In genomic region chr10:93515419-93515818, GRCm38 (mm10) we compare ENCODE assay signal across 16 mouse cellular contexts. TPM values are rescaled to one million over a fixed set of nuclear protein-coding genes. Genes with fewer than 3 reads are reported as not detected.
DNase-seq lines count a peak whose midpoint lies in the region; ATAC-seq and TF ChIP-seq lines count a peak whose summit lies in the region.
"Had no signal": no experiment of that assay in that cellular context is flagged by ENCODE, and none has a peak within 500 bp of the region (broad histone marks: within the 10 kb centered on the region; RNA-seq: fewer than 3 reads in every experiment).

No protein-coding gene starts in this region.

- no peak for ATAC-seq in liver, embryonic 15.5 days (ENCODE audit: insufficient read depth)
- no peak for ATAC-seq in liver, embryonic 11.5 days (replicated peaks; ENCODE audit: low FRiP score)
- peak; percentile 37; the same call in 1 of the 2 replicates for ATAC-seq in granulocyte monocyte progenitor cell, adult 5-6 weeks (replicated peaks; ENCODE audit: poor library complexity, severe bottlenecking)

- TF ChIP-seq POLR2A in MEL (IDR thresholded peaks at IDR 0.05; ENCODE audit: control insufficient read depth in 1 of 2, insufficient read depth in 1 of 2, low read depth in 1 of 2, low read length in 2 of 2, poor library complexity in 1 of 2) = no peak

- no peak; a peak in 1 of 4 replicates for TF ChIP-seq EP300 in MEL (IDR thresholded peaks at IDR 0.05; ENCODE audit: low read depth in 1 of 2, low read length in 2 of 2)

- no peaks in the 10 kb centered on the region for H3K27me3 ChIP-seq in liver, embryonic 15.5 days
- no peaks in the 10 kb centered on the region for H3K27me3 ChIP-seq in liver, embryonic 11.5 days (replicated peaks; ENCODE audit: control insufficient read depth, insufficient read depth, low read length)
- H3K27me3 ChIP-seq in MEL (ENCODE audit: control insufficient read depth in 1 of 2, insufficient read depth in 2 of 2, low read length in 2 of 2) = no peaks in the 10 kb centered on the region
- H3K27me3 ChIP-seq: lung, embryonic 15.5 days had no signal

- no peaks in the 10 kb centered on the region for H3K9me3 ChIP-seq in liver, embryonic 15.5 days (replicated peaks)
- H3K9me3 ChIP-seq in liver, embryonic 11.5 days (ENCODE audit: control insufficient read depth, low read length) = no peaks in the 10 kb centered on the region
- H3K9me3 ChIP-seq in MEL (replicated peaks; ENCODE audit: insufficient read depth, low read length) = no peaks in the 10 kb centered on the region
- H3K9me3 ChIP-seq: lung, embryonic 15.5 days had no signal

- H3K4me2 ChIP-seq in liver, embryonic 15.5 days = no peak overlapping the region
- no peak overlapping the region for H3K4me2 ChIP-seq in liver, embryonic 11.5 days
- H3K4me2 ChIP-seq: lung, embryonic 15.5 days had no signal

- 0 out of 2 replicates have a peak overlapping the region, but pooled peaks have one; percentile 24 for H3K27ac ChIP-seq in liver, embryonic 15.5 days (replicated peaks)
- no peak overlapping the region for H3K27ac ChIP-seq in liver, embryonic 11.5 days (ENCODE audit: low read depth, low read length)
- H3K27ac ChIP-seq in MEL (ENCODE audit: control insufficient read depth, low read depth, low read length) = no peak overlapping the region
- H3K27ac ChIP-seq: lung, embryonic 15.5 days had no signal

- no peaks in the 10 kb centered on the region for H3K36me3 ChIP-seq in liver, embryonic 15.5 days (replicated peaks)
- H3K36me3 ChIP-seq in liver, embryonic 11.5 days (ENCODE audit: control insufficient read depth, insufficient read depth, low read length) = no peaks in the 10 kb centered on the region
- no peaks in the 10 kb centered on the region for H3K36me3 ChIP-seq in MEL (ENCODE audit: control insufficient read depth in 1 of 2, insufficient read depth in 2 of 2, low read length in 2 of 2)
- H3K36me3 ChIP-seq: lung, embryonic 15.5 days had no signal

- H3K79me2 ChIP-seq in MEL (ENCODE audit: control insufficient read depth, insufficient read depth, low read length, poor library complexity) = no peaks in the 10 kb centered on the region

- TF ChIP-seq CTCF in MEL (IDR thresholded peaks at IDR 0.05 in 2 of 3, conservative IDR thresholded peaks at IDR 0.05 in 1 of 3; ENCODE audit: control insufficient read depth in 1 of 3, insufficient read depth in 1 of 3, low read depth in 2 of 3, low read length in 3 of 3, poor library complexity in 1 of 3, severe bottlenecking in 1 of 3) = no peak

- H3K9ac ChIP-seq in liver, embryonic 15.5 days = no peak overlapping the region
- H3K9ac ChIP-seq in liver, embryonic 11.5 days (ENCODE audit: low read depth, low read length) = no peak overlapping the region
- H3K9ac ChIP-seq in MEL (ENCODE audit: control insufficient read depth, low read depth, low read length, poor library complexity, severe bottlenecking) = no peak overlapping the region
- H3K9ac ChIP-seq: lung, embryonic 15.5 days had no signal

- DNase-seq in cerebellum, postnatal 10 days = peak; percentile 23 to 30
- no peak for DNase-seq in cerebellum, adult 11 months
- no peak for DNase-seq in liver, embryonic 11.5 days (ENCODE audit: low spot score)
- peak; percentile 86 for DNase-seq in MEL (ENCODE audit: low read depth, low spot score)
- DNase-seq in layer of hippocampus, adult 18-20 months (ENCODE audit: low spot score in 2 of 2) = no peak
- DNase-seq in lung, postnatal 10 days = no peak
- DNase-seq: adrenal gland, postnatal 36 days; heart, postnatal 14 days; kidney, postnatal 14 days; right cerebral cortex, postnatal 25 days had no signal

- H3K4me3 ChIP-seq in liver, embryonic 15.5 days (replicated peaks) = no peak overlapping the region
- H3K4me3 ChIP-seq in liver, embryonic 11.5 days (ENCODE audit: low read depth, low read length) = no peak overlapping the region
- no peak overlapping the region for H3K4me3 ChIP-seq in MEL (ENCODE audit: control insufficient read depth in 1 of 2, insufficient read depth in 1 of 2, low read depth in 2 of 2, low read length in 2 of 2)
- H3K4me3 ChIP-seq: lung, embryonic 15.5 days had no signal

- H3K4me1 ChIP-seq in liver, embryonic 15.5 days (replicated peaks) = 0 out of 2 replicates have a peak, but pooled peaks cover 5% of the 10 kb centered on the region
- no peaks in the 10 kb centered on the region for H3K4me1 ChIP-seq in liver, embryonic 11.5 days (replicated peaks; ENCODE audit: control insufficient read depth, insufficient read depth, low read length)
- peaks cover 0 to 3% of the 10 kb centered on the region in 2 experiments; a peak in 1 of 4 replicates for H3K4me1 ChIP-seq in MEL (ENCODE audit: control insufficient read depth in 1 of 2, insufficient read depth in 2 of 2, low read length in 2 of 2)

- 21% methylated on average over 1 of the region's 1 CpGs for WGBS in liver, embryonic 15.5 days (ENCODE audit: insufficient replicate concordance)
- 40% methylated on average over 1 of the region's 1 CpGs for WGBS in liver, embryonic 11.5 days

- TF ChIP-seq RAD21 in MEL (IDR thresholded peaks at IDR 0.05; ENCODE audit: low read depth, low read length) = no peak

TF ChIP-seq in MEL, 35 proteins besides CTCF, POLR2A, EP300 and RAD21:
- TF ChIP-seq MYC (IDR thresholded peaks at IDR 0.05; ENCODE audit: low read depth, low read length) (0 out of 2 replicates have a peak, but pooled peaks have one; percentile 22), ZNF384 (IDR thresholded peaks at IDR 0.05; ENCODE audit: low read depth, low read length) (peak; percentile 73), USF1 (IDR thresholded peaks at IDR 0.05; ENCODE audit: low read depth, low read length) (no peak), BHLHE40 (IDR thresholded peaks at IDR 0.05; ENCODE audit: borderline replicate concordance, low read depth, low read length) (peak; percentile 70; the same call in 1 of the 2 replicates), GATA1 (IDR thresholded peaks at IDR 0.05; ENCODE audit: low read depth, low read length) (peak; percentile 63), NELFE (IDR thresholded peaks at IDR 0.05; ENCODE audit: low read depth, low read length) (no peak)

RNA-seq across cellular contexts. Expression of gene Amdhd1, which starts 24.4 kb away (rescaled TPM):
- polyA plus RNA-seq in liver, embryonic 15.5 days (2015; fragmentation: Nextera tagmentation; extraction: Ambion mirVana) = 15.6 and 18.4 TPM in 2 replicates
- polyA plus RNA-seq in liver, embryonic 11.5 days (2014; fragmentation: Nextera tagmentation; extraction: Ambion mirVana) = 6.2 and 7.4 TPM in 2 replicates
- total RNA-seq in MEL (2012; rRNA removed) = not detected in 2 replicates
- not detected for polyA plus RNA-seq in MEL (2012; ENCODE audit: insufficient read depth in 1 of 2, insufficient read length in 2 of 2, low read depth in 1 of 2, low replicate concordance in 2 of 2, missing spikeins in 1 of 2)
- not detected in 2 replicates for total RNA-seq in granulocyte monocyte progenitor cell, adult 5-6 weeks (2014; fragmentation: Nextera tagmentation)
- 0.65 TPM in 1 of 2 replicates, not detected in the other for total RNA-seq in granulocyte monocyte progenitor cell, adult 5-6 weeks (2017)
- under 1 TPM; 0.30 to 0.59 TPM for total RNA-seq in layer of hippocampus, adult 18-20 months (2021)
- total RNA-seq: gastrocnemius, adult 8-10 months; heart, adult 8-10 months; heart, postnatal 14 days had no signal

RNA-seq across cellular contexts. Expression of gene Ccdc38, which starts 25.0 kb away (rescaled TPM):
- polyA plus RNA-seq in liver, embryonic 15.5 days (2015; fragmentation: Nextera tagmentation; extraction: Ambion mirVana) = 0.08 TPM in 2 replicates
- polyA plus RNA-seq in liver, embryonic 11.5 days (2014; fragmentation: Nextera tagmentation; extraction: Ambion mirVana) = 0.32 and 0.38 TPM in 2 replicates
- not detected in 2 replicates for total RNA-seq in MEL (2012; rRNA removed)
- under 1 TPM in 1 of 2 experiments, not detected in 1; 0.22 TPM for polyA plus RNA-seq in MEL (2012; ENCODE audit: insufficient read depth in 1 of 2, insufficient read length in 2 of 2, low read depth in 1 of 2, low replicate concordance in 2 of 2, missing spikeins in 1 of 2)
- total RNA-seq in granulocyte monocyte progenitor cell, adult 5-6 weeks (2014; fragmentation: Nextera tagmentation) = 0.13 TPM in 1 of 2 replicates, not detected in the other
- 0.26 and 2.6 TPM in 2 replicates for total RNA-seq in granulocyte monocyte progenitor cell, adult 5-6 weeks (2017)
- total RNA-seq in layer of hippocampus, adult 18-20 months (2021) = not detected
- total RNA-seq: adrenal gland, postnatal 36 days; gastrocnemius, adult 8-10 months; heart, adult 8-10 months; heart, postnatal 14 days; left cerebral cortex, adult 18-20 months had no signal

RNA-seq across cellular contexts. Expression of gene Hal, which starts 26.9 kb away (rescaled TPM):
- 7.7 and 8.1 TPM in 2 replicates for polyA plus RNA-seq in liver, embryonic 15.5 days (2015; fragmentation: Nextera tagmentation; extraction: Ambion mirVana)
- 1.1 and 1.3 TPM in 2 replicates for polyA plus RNA-seq in liver, embryonic 11.5 days (2014; fragmentation: Nextera tagmentation; extraction: Ambion mirVana)
- total RNA-seq in MEL (2012; rRNA removed) = 0.12 TPM in 1 of 2 replicates, not detected in the other
- under 1 TPM in 1 of 2 experiments, not detected in 1; 0.03 TPM for polyA plus RNA-seq in MEL (2012; ENCODE audit: insufficient read depth in 1 of 2, insufficient read length in 2 of 2, low read depth in 1 of 2, low replicate concordance in 2 of 2, missing spikeins in 1 of 2)
- total RNA-seq in granulocyte monocyte progenitor cell, adult 5-6 weeks (2014; fragmentation: Nextera tagmentation) = 0.51 and 2.0 TPM in 2 replicates
- 0.57 and 1.2 TPM in 2 replicates for total RNA-seq in granulocyte monocyte progenitor cell, adult 5-6 weeks (2017)
- under 1 TPM in 1 of 2 experiments, not detected in 1; 0.30 TPM for total RNA-seq in layer of hippocampus, adult 18-20 months (2021)
- total RNA-seq: left cerebral cortex, adult 18-20 months had no signal
- polyA plus RNA-seq: lung, embryonic 15.5 days had no signal

Comparison
In these comparisons a context has a peak if more than half of its experiments do, and no peak if none do; other contexts are left out.
1. DNase-seq: peak in cerebellum, postnatal 10 days (2 of 2) and MEL (single experiment); none in cerebellum, adult 11 months (single experiment), liver, embryonic 11.5 days (single experiment), layer of hippocampus, adult 18-20 months (0 of 2) and lung, postnatal 10 days (single experiment).